Mouse (Mus musculus) adrenal gland, adult 18-20 months (tissue): ENCODE measurements around the gene Mcf2l. TPM values are rescaled to one million over a fixed set of nuclear protein-coding genes. Genes with fewer than 3 reads are reported as not detected.
A peak's percentile ranks its signal among the peaks of the same experiment; 100 is the strongest.

Source experiments
- DNase-seq, 2 experiments: peaks; one replicate each; pipeline ENCODE4 v3.0.0; 2021 to 2022; ENCODE audit warnings: low spot score in 2 of 2
- total RNA-seq, 2 experiments: library from RNA; stranded (reverse); gene quantifications; 1 replicate in 1 of 2; 2 replicates in 1 of 2; pipeline ENCODE4 v1.2.3; 2021

Mcf2l gene
- total RNA-seq, 2 experiments from 2014 or later, result 31.1 to 32.0 TPM

GRCm38 (mm10) chr8:12906597-12906996 lies 33.0 kb downstream of the Mcf2l start:
- no peak for DNase-seq

DNA sequence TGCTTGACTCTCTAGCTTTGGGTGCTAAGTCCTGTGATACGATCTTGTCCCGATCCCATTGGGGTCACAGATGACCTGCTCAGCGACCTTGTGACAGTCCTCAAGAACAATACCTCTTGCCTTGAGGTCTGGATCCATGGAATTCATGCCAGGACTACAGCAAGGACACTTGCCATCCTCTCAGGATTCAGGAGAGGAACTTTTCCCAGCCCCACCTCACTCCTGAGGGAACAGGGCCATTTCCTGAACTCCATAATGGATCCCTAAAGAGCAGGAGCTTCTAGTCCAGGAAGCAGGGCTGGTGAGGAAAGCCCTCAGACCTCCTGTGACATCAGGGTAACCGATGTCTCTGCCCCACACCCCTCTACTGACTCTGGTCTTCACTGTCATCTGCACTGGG lies 34.1 kb downstream of the Mcf2l start:
- no peak for DNase-seq

- DNase-seq, result no peak
These were observed 38.4 kb downstream of the Mcf2l start for GRCm38 (mm10) chr8:12912011-12912410.

- DNase-seq, result no peak
These were observed 41.8 kb downstream of the Mcf2l start for GRCm38 (mm10) chr8:12915187-12916006.

- no peak for DNase-seq
These were observed 42.7 kb downstream of the Mcf2l start for GRCm38 (mm10) chr8:12916156-12916900.

DNA sequence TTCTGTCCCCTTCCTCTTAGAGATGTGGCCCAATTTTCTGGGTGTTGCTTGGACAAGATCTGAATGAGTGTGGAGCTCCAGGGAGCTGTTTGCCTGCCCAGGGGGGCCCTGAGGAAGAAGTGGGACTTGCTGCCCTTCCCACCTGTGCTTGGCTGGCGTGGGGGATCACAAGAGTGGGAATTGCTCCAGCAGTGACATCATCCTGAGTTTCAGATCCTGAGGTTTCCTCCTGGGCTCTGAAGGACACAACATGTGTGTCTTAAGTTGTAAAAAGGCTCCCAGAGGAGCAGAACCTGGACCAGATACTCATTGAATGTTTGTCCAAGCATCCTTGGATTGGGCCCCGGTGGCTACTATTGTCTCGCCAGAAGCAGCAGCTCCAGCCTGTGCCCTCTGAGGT lies 43.4 kb downstream of the Mcf2l start:
- no peak for DNase-seq

GRCm38 (mm10) chr8:12917831-12918230 lies 44.2 kb downstream of the Mcf2l start:
- DNase-seq, result no peak

GRCm38 (mm10) chr8:12920599-12920998 lies 47.0 kb downstream of the Mcf2l start:
- DNase-seq, result no peak

DNA sequence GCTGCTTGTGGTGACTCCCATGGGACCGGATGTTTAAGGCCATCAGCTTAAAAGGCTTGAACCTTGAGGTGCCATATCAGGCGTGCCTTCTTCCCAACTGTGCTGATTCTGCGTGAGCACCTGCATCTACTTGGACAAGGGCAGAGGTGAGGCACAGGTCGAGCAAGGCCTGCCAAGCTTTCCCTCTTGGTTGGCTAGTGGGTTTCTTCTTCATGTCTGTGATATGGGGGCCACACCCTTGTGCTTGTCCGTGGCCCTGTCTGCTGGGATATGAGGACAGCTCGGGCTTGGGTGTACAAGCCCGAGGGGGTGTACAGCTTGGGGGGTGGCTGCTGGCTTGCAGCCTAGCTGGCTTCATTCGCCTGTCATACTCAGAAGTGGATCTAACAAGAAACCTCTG lies 51.4 kb downstream of the Mcf2l start:
- DNase-seq, result no peak

- peak; percentile 35 to 53 for DNase-seq
These were observed 52.4 kb downstream of the Mcf2l start for GRCm38 (mm10) chr8:12925941-12926381.

- peak; percentile 46 to 64 for DNase-seq
These were observed 53.8 kb downstream of the Mcf2l start for GRCm38 (mm10) chr8:12927204-12927983.

- DNase-seq, result no peak
These were observed 54.4 kb downstream of the Mcf2l start for GRCm38 (mm10) chr8:12928033-12928432.

DNA sequence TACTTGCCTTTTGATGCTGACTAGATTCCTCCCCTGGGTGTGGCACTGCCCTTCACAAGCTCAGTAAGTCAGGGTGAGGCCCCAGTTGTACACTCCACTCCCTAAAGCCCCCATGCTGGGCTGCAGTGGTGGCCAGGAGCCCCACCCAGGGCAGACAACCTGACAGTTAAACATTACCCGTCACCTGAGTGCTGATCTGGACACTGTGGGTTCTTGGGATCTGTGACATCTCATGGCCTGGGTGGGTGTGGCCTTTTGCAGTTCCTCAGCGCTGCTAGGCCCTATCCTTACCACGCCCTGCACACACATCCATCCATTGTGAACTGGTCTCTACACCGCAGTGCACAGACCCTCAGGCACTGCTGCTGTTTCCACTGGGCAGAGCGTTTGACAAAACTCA lies 55.3 kb downstream of the Mcf2l start:
- DNase-seq, result no peak

GRCm38 (mm10) chr8:12930290-12930689 lies 56.7 kb downstream of the Mcf2l start:
- no peak for DNase-seq

DNA sequence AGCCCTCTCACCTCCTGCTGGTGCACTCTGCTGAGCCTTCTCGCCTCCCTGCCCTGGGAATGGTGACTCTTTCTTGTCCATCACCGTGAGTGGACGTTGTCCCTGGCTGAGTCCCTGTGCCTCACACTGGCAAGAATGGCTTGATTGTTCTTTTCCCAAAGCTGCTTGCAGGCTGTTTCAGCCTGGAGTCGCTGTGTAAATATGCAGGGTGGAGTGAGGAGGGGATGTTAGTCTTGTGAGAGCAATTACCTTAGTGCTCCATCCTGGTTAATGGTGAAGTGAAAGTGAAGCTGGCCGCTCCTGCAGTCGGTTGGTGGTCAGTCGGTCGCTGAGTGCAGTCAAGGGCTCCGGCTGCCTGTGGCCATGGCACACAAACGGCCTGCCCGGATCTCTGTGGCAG lies 57.8 kb downstream of the Mcf2l start:
- DNase-seq, result no peak

DNA sequence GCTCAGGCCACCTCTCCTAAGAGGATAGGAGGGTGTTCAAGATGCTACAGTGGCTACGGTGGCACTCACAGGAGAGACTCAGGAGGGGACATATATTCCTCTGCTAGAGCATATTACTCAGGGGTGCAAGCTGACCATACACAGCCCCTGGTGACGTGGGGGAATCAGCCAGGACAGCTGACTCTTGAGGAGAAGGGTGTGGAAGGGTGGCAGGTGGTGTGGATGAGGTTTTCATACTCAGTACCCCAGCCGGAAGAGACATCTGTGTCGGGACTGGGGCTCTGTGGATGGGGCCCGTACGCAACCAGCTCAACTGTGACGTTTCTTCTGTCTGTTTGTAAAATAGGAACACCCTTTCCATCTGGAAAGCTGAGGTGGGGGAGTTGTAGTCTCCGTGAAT lies 58.9 kb downstream of the Mcf2l start:
- DNase-seq, result no peak

DNA sequence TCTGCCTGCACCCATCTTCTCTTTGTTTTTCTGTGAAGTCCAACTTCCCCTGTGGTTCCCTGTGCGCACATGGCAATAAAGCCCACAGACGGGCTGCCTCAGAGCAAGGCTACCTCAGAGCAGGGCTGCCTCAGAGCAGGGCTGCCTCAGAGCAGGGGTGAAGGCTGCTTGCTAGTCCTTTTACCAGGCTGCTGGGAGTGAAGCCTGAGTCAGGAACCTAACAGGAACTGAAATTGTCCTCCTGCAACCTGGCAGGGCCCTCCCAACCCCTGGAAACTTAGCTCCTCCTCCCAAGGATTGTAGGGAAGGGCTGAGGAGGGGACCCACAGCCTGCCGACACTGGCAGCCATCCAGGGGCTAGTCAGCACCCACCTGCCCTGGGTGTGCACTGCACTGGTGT lies 60.2 kb downstream of the Mcf2l start:
- DNase-seq, result no peak

- DNase-seq, result no peak
These were observed 60.9 kb downstream of the Mcf2l start for GRCm38 (mm10) chr8:12934453-12935043.

- DNase-seq, result no peak
These were observed 66.9 kb downstream of the Mcf2l start for GRCm38 (mm10) chr8:12940549-12940948.

DNA sequence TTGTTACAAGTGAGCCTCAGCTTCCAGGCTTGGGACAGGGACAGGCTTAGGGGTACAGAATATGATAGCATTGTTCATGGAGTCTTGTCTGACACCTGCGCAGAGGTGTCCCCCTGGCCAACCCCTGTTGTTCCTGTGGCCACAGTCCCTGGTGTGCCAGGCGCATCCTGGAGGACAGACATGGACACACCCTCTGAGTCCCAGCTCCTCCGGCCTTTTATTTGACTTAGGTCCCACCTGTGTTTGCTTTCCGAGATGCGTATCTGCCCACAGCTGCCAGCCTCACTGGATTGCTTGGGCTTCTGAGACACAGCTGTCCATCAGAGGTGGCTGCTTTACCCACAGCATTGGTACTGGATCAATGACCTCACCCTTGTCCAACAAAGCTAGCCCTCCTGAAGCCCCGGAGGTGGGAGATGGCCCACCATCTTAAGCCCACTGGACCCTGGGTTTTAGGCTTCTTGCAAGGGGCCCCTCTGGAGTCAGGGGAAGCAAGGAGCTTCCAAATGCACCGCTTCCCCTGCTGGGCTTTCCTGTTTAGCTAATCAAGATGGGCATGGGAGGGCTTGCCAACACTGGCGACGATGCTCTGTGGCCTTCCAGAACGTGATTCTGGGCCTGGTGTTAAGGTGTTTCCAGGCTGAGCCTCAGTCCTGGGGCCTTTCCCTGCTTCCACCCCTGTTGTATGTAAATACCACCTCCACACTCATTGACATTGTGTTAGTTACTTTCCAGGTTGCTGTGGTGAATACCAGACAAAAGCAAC lies 67.7 kb downstream of the Mcf2l start:
- DNase-seq, result no peak
